Mouse (Mus musculus): ENCODE results near the gene Slc9a3r1.

- TF ChIP-seq POLR2A (IDR thresholded peaks at IDR 0.05; ENCODE audit: borderline replicate concordance, extremely low read depth, insufficient read depth, insufficient read length, poor library complexity, severe bottlenecking), result no peak
- no peak for TF ChIP-seq CTCF (IDR thresholded peaks at IDR 0.05; ENCODE audit: borderline replicate concordance, extremely low read depth, insufficient read depth, insufficient read length)
These were observed 1.8 kb downstream of the Slc9a3r1 start for GRCm38 (mm10) chr11:115164976-115165374.
